Mouse (Mus musculus) thymus, adult 2 months (tissue): Measurements from ENCODE around the gene Pmepa1.

Experiments used
- CTCF ChIP-seq: fragments of 200-500 bp; IDR thresholded peaks from 2 replicates; pipeline ENCODE4 v1.5.1; 2012; ENCODE audit warnings: mild to moderate bottlenecking, control low read depth, low read length, moderate library complexity, borderline replicate concordance; ENCODE audit not compliant: control insufficient read depth, poor library complexity, insufficient read depth; ENCODE audit errors: extremely low read depth
- POLR2A ChIP-seq: fragments of 200-500 bp; IDR thresholded peaks from 2 replicates; pipeline ENCODE4 v1.6.1; 2012; ENCODE audit warnings: mild to moderate bottlenecking, low read length, control low read depth, moderate library complexity; ENCODE audit not compliant: control insufficient read depth, poor library complexity, insufficient read depth; ENCODE audit errors: extremely low read depth

GRCm38 (mm10) chr2:173307984-173308383 lies 31.7 kb upstream of the Pmepa1 start:
- TF ChIP-seq CTCF (no peak), POLR2A (no peak)
